Mouse (Mus musculus): ENCODE data around the gene Gm3893. TPM values are rescaled to one million over a fixed set of nuclear protein-coding genes. Genes with fewer than 3 reads are reported as not detected.

The Gm3893 gene
- polyA plus RNA-seq (2012; rRNA removed), result not detected in 2 replicates

DNA sequence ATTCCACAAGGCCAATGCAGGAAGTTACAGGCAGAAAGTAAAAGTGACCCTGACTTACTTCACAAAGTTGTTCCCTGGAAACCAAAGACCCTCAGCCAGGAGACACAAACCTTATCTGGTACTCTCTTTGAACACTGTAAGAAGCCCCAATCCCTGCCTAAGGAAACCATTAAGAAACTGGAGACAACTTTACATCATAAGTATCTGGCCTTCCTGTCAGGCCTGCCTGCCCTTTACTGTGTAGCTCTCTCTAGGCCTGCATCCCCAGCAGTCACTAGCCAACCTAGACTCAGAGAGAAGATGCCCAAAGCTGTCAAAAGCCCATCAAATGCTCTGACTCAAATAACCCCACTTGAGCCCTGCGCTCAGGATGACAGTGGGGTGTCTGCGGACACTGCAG lies at the start of gene Gm3893:
TSS of gene Gm3893 (plus strand) at position 301 of the 400 bp plus-strand sequence.

DNA sequence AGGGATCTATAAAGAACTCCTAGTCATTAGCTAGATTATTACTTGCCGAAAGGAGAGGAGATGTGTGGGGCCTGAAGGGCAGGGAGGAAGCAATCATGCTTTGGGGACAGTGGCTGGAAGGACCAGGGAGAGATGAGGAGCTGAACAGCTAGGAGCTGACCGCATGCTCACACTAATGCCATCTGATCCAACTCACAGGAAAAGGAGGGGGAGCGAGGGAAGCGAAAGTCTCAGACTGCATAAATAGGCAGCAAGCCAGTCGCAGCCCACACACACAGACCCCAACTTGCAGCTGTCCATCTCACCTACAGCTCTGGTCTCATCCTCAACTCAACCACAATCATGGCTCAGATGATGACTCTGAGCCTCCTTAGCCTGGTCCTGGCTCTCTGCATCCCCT lies 23.5 kb downstream of the Gm3893 start, which contains the start of gene Gm13304:
TSS of gene Gm13304 (plus strand) at position 301 of the 400 bp plus-strand sequence.

Other genes starting within 250 kb of the Gm3893 start
- not detected in 2 replicates for gene Gm21541, start 187.6 kb upstream of the Gm3893 start, polyA plus RNA-seq (2012; rRNA removed)
- gene Gm20878, start 149.6 kb upstream of the Gm3893 start, polyA plus RNA-seq (2012; rRNA removed), result 3.9 and 4.7 TPM in 2 replicates
- 2.1 and 2.4 TPM in 2 replicates for gene Fam205a4, start 125.1 kb upstream of the Gm3893 start, polyA plus RNA-seq (2012; rRNA removed)
- 0.77 and 1.3 TPM in 2 replicates for gene Gm21093, start 56.5 kb upstream of the Gm3893 start, polyA plus RNA-seq (2012; rRNA removed)
- not detected in 2 replicates for gene Gm13304, start 23.6 kb downstream of the Gm3893 start, polyA plus RNA-seq (2012; rRNA removed)
- gene Gm13306, start 62.2 kb downstream of the Gm3893 start, polyA plus RNA-seq (2012; rRNA removed), result 0.48 and 0.69 TPM in 2 replicates
- 0.16 TPM in 1 of 2 replicates, not detected in the other for gene Gm13305, start 77.4 kb downstream of the Gm3893 start, polyA plus RNA-seq (2012; rRNA removed)
- gene Gm10600, start 149.4 kb downstream of the Gm3893 start, polyA plus RNA-seq (2012; rRNA removed), result not detected in 2 replicates
- gene Ccl21b, start 164.6 kb downstream of the Gm3893 start, polyA plus RNA-seq (2012; rRNA removed), result not detected in 2 replicates
- gene Gm21953, start 203.1 kb downstream of the Gm3893 start, polyA plus RNA-seq (2012; rRNA removed), result not detected in 2 replicates
- not detected in 2 replicates for gene Fam205a3, start 227.1 kb downstream of the Gm3893 start, polyA plus RNA-seq (2012; rRNA removed)

Data from central nervous system, embryonic 14 days (tissue).